Mouse (Mus musculus): ENCODE measurements around the gene Zcchc18. TPM values are rescaled to one million over a fixed set of nuclear protein-coding genes. Genes with fewer than 3 reads are reported as not detected.
A peak's percentile ranks its signal among the peaks of the same experiment; 100 is the strongest.

Zcchc18 gene
- polyA plus RNA-seq, 1 experiment from 2014 or later = 3.2 TPM

DNA sequence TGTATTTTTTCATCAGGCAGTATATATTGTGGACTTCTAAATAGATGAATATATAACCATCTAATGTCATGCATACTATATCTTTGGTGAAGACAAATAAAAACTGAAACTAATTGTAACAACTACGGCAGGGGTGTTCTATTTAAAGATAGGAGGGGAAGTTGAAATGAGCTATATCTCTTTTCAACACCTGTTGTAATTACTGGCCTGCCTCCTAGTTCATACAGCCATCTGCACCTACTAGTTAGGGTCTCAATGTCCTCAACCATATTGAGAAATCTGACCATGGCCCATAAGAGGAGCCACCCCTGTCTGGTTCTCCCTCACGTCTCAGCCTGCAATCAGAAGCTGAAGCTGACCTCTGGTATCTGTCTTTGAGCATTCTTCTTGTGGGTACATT is 3.3 kb downstream of the Zcchc18 start:
- no peak overlapping the region for H3K9ac ChIP-seq
- ATAC-seq (ENCODE audit: extremely low read depth, insufficient number of reproducible peaks, low FRiP score, low TSS enrichment) = no peak
- H3K36me3 ChIP-seq = no peaks in the 10 kb centered on the region
- no peak overlapping the region for H3K27ac ChIP-seq (replicated peaks)
- 56% methylated on average over 2 of the region's 2 CpGs for WGBS
- no peak overlapping the region for H3K4me3 ChIP-seq
- no peaks in the 10 kb centered on the region for H3K9me3 ChIP-seq
- peaks cover 46% of the 10 kb centered on the region for H3K27me3 ChIP-seq (replicated peaks)
- no peak overlapping the region for H3K4me2 ChIP-seq
- H3K4me1 ChIP-seq = no peaks in the 10 kb centered on the region

DNA sequence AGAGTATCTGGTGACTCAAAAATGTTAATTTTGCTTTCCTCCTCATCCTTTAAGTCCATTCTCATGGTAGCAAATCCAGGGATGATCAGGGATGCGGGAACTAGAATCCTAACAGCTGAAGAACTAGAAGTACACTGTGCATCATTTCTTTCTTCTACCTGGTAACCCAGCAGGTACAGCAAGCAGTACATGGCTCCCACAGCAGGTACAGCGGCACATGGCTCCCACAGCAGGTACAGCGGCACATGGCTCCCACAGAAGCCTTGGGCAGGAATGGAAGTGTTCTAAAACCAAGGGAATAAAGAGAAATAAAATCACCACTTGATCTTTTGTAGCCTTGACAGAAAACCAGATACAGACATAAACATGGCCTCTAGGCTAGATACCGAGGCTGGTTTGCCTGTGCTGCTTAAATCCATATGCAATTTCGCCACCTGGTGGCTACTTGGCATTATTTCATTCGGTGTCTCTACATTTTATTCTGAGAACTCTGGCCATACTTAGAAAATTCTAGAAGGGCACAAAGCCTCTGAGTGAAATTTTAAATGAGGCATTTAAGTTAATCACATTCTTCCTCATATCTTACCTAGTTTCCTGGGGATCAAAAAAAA is 22.2 kb downstream of the Zcchc18 start:
- H3K4me1 ChIP-seq = no peaks in the 10 kb centered on the region
- H3K27me3 ChIP-seq (replicated peaks) = no peaks in the 10 kb centered on the region
- no peak for ATAC-seq (ENCODE audit: extremely low read depth, insufficient number of reproducible peaks, low FRiP score, low TSS enrichment)
- no peak overlapping the region for H3K4me3 ChIP-seq
- H3K4me2 ChIP-seq = no peak overlapping the region
- peaks cover 17% of the 10 kb centered on the region for H3K36me3 ChIP-seq
- H3K27ac ChIP-seq (replicated peaks) = no peak overlapping the region
- no peak overlapping the region for H3K9ac ChIP-seq
- 47% methylated on average over 6 of the region's 6 CpGs for WGBS
- no peaks in the 10 kb centered on the region for H3K9me3 ChIP-seq

DNA sequence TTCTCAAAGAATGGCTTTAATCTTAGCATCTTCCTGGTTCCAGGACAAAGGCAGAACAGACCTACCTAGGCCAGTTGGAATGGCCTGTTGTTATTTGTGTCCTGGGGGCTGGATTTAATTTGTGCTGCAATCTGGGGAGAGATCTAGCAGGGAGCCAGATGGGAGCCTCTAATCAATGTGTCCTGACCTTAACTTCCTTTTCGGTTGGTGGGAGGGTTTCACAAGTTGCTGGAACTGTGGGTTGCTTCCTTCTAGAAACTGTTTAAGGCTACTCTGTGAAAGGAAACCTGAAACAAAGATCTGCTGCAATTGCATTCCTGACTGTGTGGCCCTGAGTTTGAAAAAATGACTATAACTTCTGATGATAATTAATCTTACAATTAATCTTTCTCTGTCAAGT is 24.7 kb downstream of the Zcchc18 start:
- H3K36me3 ChIP-seq = peaks cover 15% of the 10 kb centered on the region
- no peaks in the 10 kb centered on the region for H3K27me3 ChIP-seq (replicated peaks)
- no peak overlapping the region for H3K27ac ChIP-seq (replicated peaks)
- H3K4me1 ChIP-seq = no peaks in the 10 kb centered on the region
- no peak overlapping the region for H3K4me2 ChIP-seq
- H3K4me3 ChIP-seq = no peak overlapping the region
- WGBS = 64% methylated on average over 1 of the region's 1 CpGs
- H3K9ac ChIP-seq = no peak overlapping the region
- H3K9me3 ChIP-seq = no peaks in the 10 kb centered on the region
- no peak for ATAC-seq (ENCODE audit: extremely low read depth, insufficient number of reproducible peaks, low FRiP score, low TSS enrichment)

DNA sequence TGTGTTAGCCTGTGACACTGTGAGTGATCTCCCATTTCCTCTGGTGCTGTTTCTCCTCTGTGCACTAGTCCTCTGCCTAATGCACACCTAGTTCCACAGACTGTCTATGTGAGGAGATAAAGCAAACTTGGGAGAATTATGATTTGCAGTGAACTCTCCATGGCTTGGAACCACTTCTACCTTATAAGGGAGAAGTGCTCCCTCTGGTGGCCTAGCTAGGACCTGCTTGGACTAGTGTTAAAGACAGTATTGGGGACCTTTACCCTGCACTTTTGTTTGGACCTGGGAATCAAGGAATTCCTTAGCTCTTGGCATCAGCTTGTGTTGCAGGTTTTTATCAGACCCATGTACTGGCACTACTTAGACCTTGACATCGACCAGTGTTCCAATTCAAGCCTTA is 26.4 kb downstream of the Zcchc18 start:
- H3K4me3 ChIP-seq = no peak overlapping the region
- H3K9ac ChIP-seq = no peak overlapping the region
- ATAC-seq (ENCODE audit: extremely low read depth, insufficient number of reproducible peaks, low FRiP score, low TSS enrichment) = no peak
- H3K4me1 ChIP-seq = no peaks in the 10 kb centered on the region
- H3K36me3 ChIP-seq = peaks cover 11% of the 10 kb centered on the region
- no peaks in the 10 kb centered on the region for H3K27me3 ChIP-seq (replicated peaks)
- no peaks in the 10 kb centered on the region for H3K9me3 ChIP-seq
- 19% methylated on average over 1 of the region's 1 CpGs for WGBS
- no peak overlapping the region for H3K27ac ChIP-seq (replicated peaks)
- H3K4me2 ChIP-seq = no peak overlapping the region

DNA sequence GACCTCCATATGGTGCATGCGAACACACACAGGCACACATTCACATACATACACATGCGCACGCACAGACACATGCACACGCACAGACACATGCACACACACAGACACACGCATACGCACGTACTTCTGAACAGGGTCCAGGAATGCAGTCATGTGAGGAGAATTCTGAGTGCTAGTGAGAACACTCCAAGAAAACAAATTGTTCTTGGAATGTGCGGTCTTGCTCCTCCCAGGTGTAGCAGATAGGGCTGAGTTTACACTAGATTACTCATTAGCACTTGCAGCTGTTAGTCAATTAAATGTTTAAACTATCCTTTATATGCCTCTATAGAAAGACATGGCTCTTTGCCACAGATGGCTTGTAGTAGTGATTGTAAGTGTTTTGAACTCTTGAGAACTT is 38.0 kb downstream of the Zcchc18 start:
- Histone ChIP-seq H3K4me2 (no peak overlapping the region), H3K4me1 (no peaks in the 10 kb centered on the region), H3K9ac (no peak overlapping the region), H3K27me3 (replicated peaks) (no peaks in the 10 kb centered on the region), H3K9me3 (no peaks in the 10 kb centered on the region), H3K4me3 (no peak overlapping the region), H3K27ac (replicated peaks) (no peak overlapping the region), H3K36me3 (peaks cover 3% of the 10 kb centered on the region; the same call in 1 of the 2 replicates)
- ATAC-seq (ENCODE audit: extremely low read depth, insufficient number of reproducible peaks, low FRiP score, low TSS enrichment) = no peak
- 93% methylated on average over 8 of the region's 8 CpGs for WGBS

DNA sequence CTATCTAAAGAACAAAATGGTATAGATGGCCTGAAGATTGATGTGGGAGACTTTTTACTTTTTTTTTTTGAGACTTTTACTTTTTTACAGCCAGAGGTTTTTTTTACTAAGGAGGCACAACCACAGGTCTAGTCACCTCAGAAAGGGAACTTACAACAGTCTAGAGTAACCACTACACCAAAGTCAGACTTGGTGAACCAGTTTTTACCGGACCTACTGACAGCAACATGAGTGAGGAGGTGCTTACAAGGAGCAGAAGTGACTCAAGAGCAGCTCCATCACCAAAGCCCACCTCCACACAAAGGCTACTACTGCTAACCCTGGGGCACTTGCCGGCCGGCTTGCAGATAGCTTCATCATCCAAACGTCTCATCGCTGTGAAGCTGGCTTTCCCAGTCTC is 38.8 kb downstream of the Zcchc18 start:
- H3K27me3 ChIP-seq (replicated peaks) = no peaks in the 10 kb centered on the region
- no peak overlapping the region for H3K4me3 ChIP-seq
- no peak for ATAC-seq (ENCODE audit: extremely low read depth, insufficient number of reproducible peaks, low FRiP score, low TSS enrichment)
- peaks cover 3% of the 10 kb centered on the region; the same call in 1 of the 2 replicates for H3K36me3 ChIP-seq
- no peak overlapping the region for H3K27ac ChIP-seq (replicated peaks)
- 81% methylated on average over 5 of the region's 5 CpGs for WGBS
- no peak overlapping the region for H3K4me2 ChIP-seq
- no peak overlapping the region for H3K9ac ChIP-seq
- H3K9me3 ChIP-seq = no peaks in the 10 kb centered on the region
- peaks cover under 1% of the 10 kb centered on the region; the same call in 1 of the 2 replicates for H3K4me1 ChIP-seq

DNA sequence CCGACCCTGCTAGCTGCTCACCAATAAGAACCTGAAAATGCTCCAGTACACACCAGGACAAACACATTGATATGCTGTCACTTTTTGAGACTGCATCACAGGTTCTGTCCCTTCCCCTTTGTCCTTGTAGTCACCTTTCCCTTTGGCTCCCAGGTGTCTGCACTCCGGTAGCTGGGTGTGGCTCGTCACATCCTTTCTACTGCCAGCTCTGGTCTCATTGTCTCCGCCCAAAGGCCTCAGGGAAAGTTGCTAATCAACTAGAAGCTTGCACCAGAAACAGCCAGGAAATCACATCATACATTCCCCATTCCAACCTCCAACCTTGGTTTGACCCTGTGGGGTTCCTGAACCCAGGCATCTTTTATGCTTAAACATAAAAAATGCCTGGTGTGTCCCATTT is 41.4 kb downstream of the Zcchc18 start:
- Histone ChIP-seq H3K27me3 (replicated peaks) (no peaks in the 10 kb centered on the region), H3K4me3 (no peak overlapping the region), H3K4me1 (peaks cover 7% of the 10 kb centered on the region; the same call in 1 of the 2 replicates), H3K4me2 (no peak overlapping the region), H3K36me3 (no peaks in the 10 kb centered on the region), H3K27ac (replicated peaks) (no peak overlapping the region), H3K9ac (no peak overlapping the region), H3K9me3 (no peaks in the 10 kb centered on the region)
- 69% methylated on average over 4 of the region's 4 CpGs for WGBS
- no peak for ATAC-seq (ENCODE audit: extremely low read depth, insufficient number of reproducible peaks, low FRiP score, low TSS enrichment)

DNA sequence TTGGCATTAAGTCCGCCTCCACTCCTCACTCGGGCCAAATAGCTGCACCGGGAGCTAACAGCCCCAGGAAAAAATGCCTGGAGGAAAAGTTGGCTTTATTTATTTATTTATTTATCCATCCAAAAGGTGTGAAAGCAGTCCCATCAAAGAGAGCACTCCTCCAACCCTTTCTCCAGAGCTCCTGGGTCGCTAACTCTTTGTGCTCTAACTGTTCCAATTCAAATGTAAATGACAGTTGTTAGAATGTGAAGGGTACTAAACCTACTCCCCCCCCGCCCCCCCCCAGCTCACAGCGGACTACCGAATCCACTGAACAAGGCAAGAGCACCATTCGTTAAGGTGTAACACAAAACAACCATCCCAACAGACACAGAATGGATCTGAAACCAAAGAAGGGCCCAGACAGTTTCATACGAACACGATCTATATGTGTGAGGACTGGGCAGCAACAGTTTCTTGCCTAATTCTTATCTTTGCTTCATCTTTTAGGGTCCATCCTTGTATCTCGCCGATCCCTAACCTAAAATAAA is 44.6 kb downstream of the Zcchc18 start:
- Histone ChIP-seq H3K36me3 (no peaks in the 10 kb centered on the region), H3K27ac (replicated peaks) (no peak overlapping the region), H3K4me1 (peaks cover 7% of the 10 kb centered on the region; the same call in 1 of the 2 replicates), H3K9ac (peak overlapping the region; percentile 83), H3K9me3 (no peaks in the 10 kb centered on the region), H3K4me2 (peak overlapping the region; percentile 73), H3K27me3 (replicated peaks) (no peaks in the 10 kb centered on the region), H3K4me3 (peak overlapping the region; percentile 62)
- WGBS = 10% methylated on average over 12 of the region's 12 CpGs
- no peak for ATAC-seq (ENCODE audit: extremely low read depth, insufficient number of reproducible peaks, low FRiP score, low TSS enrichment)

DNA sequence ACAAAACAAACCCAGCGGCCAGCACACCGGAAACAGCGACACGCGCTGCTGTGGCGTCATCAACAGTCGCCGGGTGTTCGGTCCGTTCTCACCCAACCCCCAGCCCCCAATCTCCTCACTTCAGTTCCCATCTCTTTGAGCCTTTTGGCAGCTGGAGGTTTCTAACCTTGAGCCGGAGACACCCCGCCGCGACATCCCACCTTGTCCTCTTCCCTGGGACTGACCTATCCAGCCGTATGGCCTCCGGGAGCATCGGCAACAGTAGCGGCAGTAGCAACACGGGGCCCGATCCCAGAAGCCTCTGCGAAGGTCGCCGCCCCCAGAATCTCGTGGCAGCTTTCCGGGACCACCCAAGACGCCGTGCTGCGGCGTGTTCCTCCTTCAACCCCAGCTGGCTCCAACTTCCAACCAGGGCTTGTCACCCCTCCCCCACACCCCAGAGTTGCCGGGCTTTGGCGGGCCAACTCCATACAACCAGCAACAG is 45.1 kb downstream of the Zcchc18 start, which contains the start of gene Slc25a53:
TSS of gene Slc25a53 (minus strand) at position 303 of the 484 bp plus-strand sequence.
- peak; percentile 58; the same call in 1 of the 2 replicates for ATAC-seq (ENCODE audit: extremely low read depth, insufficient number of reproducible peaks, low FRiP score, low TSS enrichment)
- H3K27me3 ChIP-seq (replicated peaks) = no peaks in the 10 kb centered on the region
- no peaks in the 10 kb centered on the region for H3K9me3 ChIP-seq
- peaks cover 7% of the 10 kb centered on the region; the same call in 1 of the 2 replicates for H3K4me1 ChIP-seq
- peak within 1 kb of the TSS; percentile 62 for H3K4me3 ChIP-seq
- WGBS = 18% methylated on average over 31 of the region's 31 CpGs
- peak within 1 kb of the TSS; percentile 87 for H3K27ac ChIP-seq (replicated peaks)
- H3K9ac ChIP-seq = peak within 1 kb of the TSS; percentile 83
- H3K4me2 ChIP-seq = peak within 1 kb of the TSS; percentile 73
- H3K36me3 ChIP-seq = no peaks in the 10 kb centered on the region

DNA sequence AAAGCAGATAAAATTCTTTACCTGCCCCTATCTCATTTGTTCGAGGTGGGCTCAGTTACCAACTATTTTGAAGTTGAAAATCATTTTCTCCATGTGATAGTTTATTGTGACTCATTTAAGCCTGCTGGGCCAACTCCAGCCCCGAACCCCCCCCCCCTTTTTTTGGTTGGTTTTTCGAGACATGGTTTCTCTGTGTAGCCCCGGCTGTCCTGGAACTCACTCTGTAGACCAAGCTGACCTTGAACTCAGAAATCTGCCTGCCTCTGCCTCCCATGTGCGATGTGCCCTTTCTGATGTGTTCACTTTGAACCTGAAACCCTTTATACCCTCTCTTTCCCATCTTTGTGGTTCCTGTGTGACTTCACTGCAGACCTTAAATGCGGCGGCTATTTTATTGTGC is 45.5 kb downstream of the Zcchc18 start:
- Histone ChIP-seq H3K27ac (replicated peaks) (peak overlapping the region; percentile 87; the same call in 1 of the 2 replicates), H3K4me1 (peaks cover 7% of the 10 kb centered on the region; the same call in 1 of the 2 replicates), H3K4me3 (peak overlapping the region; percentile 62), H3K9me3 (no peaks in the 10 kb centered on the region), H3K36me3 (no peaks in the 10 kb centered on the region), H3K9ac (peak overlapping the region; percentile 83), H3K27me3 (replicated peaks) (no peaks in the 10 kb centered on the region), H3K4me2 (peak overlapping the region; percentile 73)
- WGBS = 29% methylated on average over 7 of the region's 7 CpGs
- ATAC-seq (ENCODE audit: extremely low read depth, insufficient number of reproducible peaks, low FRiP score, low TSS enrichment) = no peak

All from heart, embryonic 13.5 days (tissue).